ENCODE assay signal across 8 mouse cellular contexts in genomic region chr6:125071170-125071895, GRCm38 (mm10). TPM values are rescaled to one million over a fixed set of nuclear protein-coding genes. Genes with fewer than 3 reads are reported as not detected.
DNase-seq lines count a peak whose midpoint lies in the region; ATAC-seq lines count a peak whose summit lies in the region.

No protein-coding gene starts in this region.

- H3K4me1 ChIP-seq in heart, embryonic 16.5 days (ENCODE audit: control insufficient read depth, insufficient read depth, low read length), result no peaks in the 10 kb centered on the region
- H3K4me1 ChIP-seq in midbrain, embryonic 12.5 days, result peaks cover 13% of the 10 kb centered on the region; the same call in 1 of the 2 replicates

- no peak overlapping the region for H3K9ac ChIP-seq in heart, embryonic 16.5 days (ENCODE audit: low read length)
- H3K9ac ChIP-seq in midbrain, embryonic 12.5 days (replicated peaks), result no peak overlapping the region

- peak overlapping the region; percentile 19; the same call in 1 of the 2 replicates for H3K4me2 ChIP-seq in heart, embryonic 16.5 days (ENCODE audit: low read depth, low read length)
- no peak overlapping the region for H3K4me2 ChIP-seq in midbrain, embryonic 12.5 days (replicated peaks)

- ATAC-seq in heart, embryonic 16.5 days (replicated peaks; ENCODE audit: extremely low read depth, insufficient read depth, low FRiP score), result peak; percentile 52
- ATAC-seq in midbrain, embryonic 12.5 days (ENCODE audit: low FRiP score, low read depth), result peak; percentile 71

- H3K4me3 ChIP-seq in heart, embryonic 16.5 days (ENCODE audit: low read length), result peak overlapping the region; percentile 2; the same call in 1 of the 2 replicates
- H3K4me3 ChIP-seq in midbrain, embryonic 12.5 days, result no peak overlapping the region

- no peaks in the 10 kb centered on the region for H3K9me3 ChIP-seq in heart, embryonic 16.5 days (replicated peaks; ENCODE audit: control insufficient read depth, low read length)
- no peaks in the 10 kb centered on the region for H3K9me3 ChIP-seq in midbrain, embryonic 12.5 days

- intact Hi-C loops in heart, postnatal 25 days (cut with DNase I), result no loop called here

- WGBS in heart, embryonic 16.5 days, result 75% methylated on average over 18 of the region's 18 CpGs
- WGBS in midbrain, embryonic 12.5 days, result 83% methylated on average over 18 of the region's 18 CpGs

- peak overlapping the region; percentile 33; the same call in 1 of the 2 replicates for H3K27ac ChIP-seq in heart, embryonic 16.5 days (ENCODE audit: low read length)
- H3K27ac ChIP-seq in midbrain, embryonic 12.5 days (replicated peaks), result peak overlapping the region; percentile 75

- no peak for DNase-seq in heart, postnatal 25 days (ENCODE audit: low spot score)
- DNase-seq in c-Kit-positive CD71-positive TER-119-negative erythroid progenitor cells, embryonic 14.5 days (ENCODE audit: low read depth), result peak; percentile 75
- peak; percentile 78 for DNase-seq in induced T-regulatory cell, adult 2 months (ENCODE audit: low read depth)
- DNase-seq in thymus, postnatal 10 days (ENCODE audit: low spot score in 2 of 2), result peak; percentile 51 to 62
- DNase-seq in urinary bladder, postnatal 14 days (ENCODE audit: low spot score), result no peak
- no peak for DNase-seq in urinary bladder, postnatal 10 days (ENCODE audit: low spot score)

- H3K27me3 ChIP-seq in heart, embryonic 16.5 days (ENCODE audit: control insufficient read depth, insufficient read depth, low read length), result no peaks in the 10 kb centered on the region
- no peaks in the 10 kb centered on the region; the same call in 1 of the 2 replicates for H3K27me3 ChIP-seq in midbrain, embryonic 12.5 days

- H3K36me3 ChIP-seq in heart, embryonic 16.5 days (ENCODE audit: control insufficient read depth, insufficient read depth), result no peaks in the 10 kb centered on the region
- no peaks in the 10 kb centered on the region for H3K36me3 ChIP-seq in midbrain, embryonic 12.5 days

RNA-seq across cellular contexts. Expression of gene Lpar5, which starts 3.6 kb away (rescaled TPM):
- polyA plus RNA-seq in heart, embryonic 16.5 days (2015; fragmentation: Nextera tagmentation; extraction: Ambion mirVana), result 0.55 and 1.6 TPM in 2 replicates
- not detected for total RNA-seq in heart, postnatal 25 days (2021)
- 0.16 and 0.26 TPM in 2 replicates for polyA plus RNA-seq in midbrain, embryonic 12.5 days (2016; fragmentation: Nextera tagmentation; extraction: Ambion mirVana)

RNA-seq across cellular contexts. Expression of gene Acrbp, which starts 21.8 kb away (rescaled TPM):
- polyA plus RNA-seq in heart, embryonic 16.5 days (2015; fragmentation: Nextera tagmentation; extraction: Ambion mirVana), result 8.0 TPM in 2 replicates
- 1 to 10 TPM; 2.5 to 4.1 TPM for total RNA-seq in heart, postnatal 25 days (2021)
- polyA plus RNA-seq in midbrain, embryonic 12.5 days (2016; fragmentation: Nextera tagmentation; extraction: Ambion mirVana), result 18.0 and 18.9 TPM in 2 replicates

RNA-seq across cellular contexts. Expression of gene Chd4, which starts 24.4 kb away (rescaled TPM):
- polyA plus RNA-seq in heart, embryonic 16.5 days (2015; fragmentation: Nextera tagmentation; extraction: Ambion mirVana), result 50.6 and 63.0 TPM in 2 replicates
- 100 to 1,000 TPM; 111 to 116 TPM for total RNA-seq in heart, postnatal 25 days (2021)
- 127 and 132 TPM in 2 replicates for polyA plus RNA-seq in midbrain, embryonic 12.5 days (2016; fragmentation: Nextera tagmentation; extraction: Ambion mirVana)

RNA-seq across cellular contexts. Expression of gene Ing4, which starts 31.8 kb away (rescaled TPM):
- 77.5 and 89.0 TPM in 2 replicates for polyA plus RNA-seq in heart, embryonic 16.5 days (2015; fragmentation: Nextera tagmentation; extraction: Ambion mirVana)
- 10 to 100 TPM; 35.0 to 35.6 TPM for total RNA-seq in heart, postnatal 25 days (2021)
- 163 and 171 TPM in 2 replicates for polyA plus RNA-seq in midbrain, embryonic 12.5 days (2016; fragmentation: Nextera tagmentation; extraction: Ambion mirVana)

Comparison
In these comparisons a context has a peak if more than half of its experiments do, and no peak if none do; other contexts are left out.
1. DNase-seq: peak in c-Kit-positive CD71-positive TER-119-negative erythroid progenitor cells, embryonic 14.5 days (single experiment), induced T-regulatory cell, adult 2 months (single experiment) and thymus, postnatal 10 days (2 of 2); none in heart, postnatal 25 days (single experiment), urinary bladder, postnatal 14 days (single experiment) and urinary bladder, postnatal 10 days (single experiment).